Mouse (Mus musculus): ENCODE data around the gene Olfr1286. TPM values are rescaled to one million over a fixed set of nuclear protein-coding genes. Genes with fewer than 3 reads are reported as not detected.

The Olfr1286 gene
- polyA plus RNA-seq (2014; fragmentation: Illumina TruSeq; extraction: RNeasy Lipid Tissue Mini Kit (QIAGEN cat#74804); ENCODE audit: low read depth, low replicate concordance), result not detected

GRCm38 (mm10) chr2:111422931-111423330, at the start of gene Olfr1286:
Gene Olfr1286 (minus strand): TSS chr2:111423115.

GRCm38 (mm10) chr2:111448842-111449241, 25.9 kb upstream of the Olfr1286 start, which contains the start of gene Olfr1287:
Gene Olfr1287 (plus strand): TSS chr2:111449142.

GRCm38 (mm10) chr2:111375222-111375621, 47.7 kb downstream of the Olfr1286 start, which contains the start of gene Olfr1284:
Gene Olfr1284 (plus strand): TSS chr2:111375522.

Other genes starting within 250 kb of the Olfr1286 start
- not detected for gene 4930430A15Rik, start 193.5 kb downstream of the Olfr1286 start, polyA plus RNA-seq (2014; fragmentation: Illumina TruSeq; extraction: RNeasy Lipid Tissue Mini Kit (QIAGEN cat#74804); ENCODE audit: low read depth, low replicate concordance)
- not detected for gene Olfr1275, start 187.8 kb downstream of the Olfr1286 start, polyA plus RNA-seq (2014; fragmentation: Illumina TruSeq; extraction: RNeasy Lipid Tissue Mini Kit (QIAGEN cat#74804); ENCODE audit: low read depth, low replicate concordance)
- not detected for gene Olfr1276, start 168.6 kb downstream of the Olfr1286 start, polyA plus RNA-seq (2014; fragmentation: Illumina TruSeq; extraction: RNeasy Lipid Tissue Mini Kit (QIAGEN cat#74804); ENCODE audit: low read depth, low replicate concordance)
- gene Olfr1277, start 149.0 kb downstream of the Olfr1286 start, polyA plus RNA-seq (2014; fragmentation: Illumina TruSeq; extraction: RNeasy Lipid Tissue Mini Kit (QIAGEN cat#74804); ENCODE audit: low read depth, low replicate concordance), result not detected
- not detected for gene Olfr1278, start 133.0 kb downstream of the Olfr1286 start, polyA plus RNA-seq (2014; fragmentation: Illumina TruSeq; extraction: RNeasy Lipid Tissue Mini Kit (QIAGEN cat#74804); ENCODE audit: low read depth, low replicate concordance)
- gene Olfr1279, start 122.5 kb downstream of the Olfr1286 start, polyA plus RNA-seq (2014; fragmentation: Illumina TruSeq; extraction: RNeasy Lipid Tissue Mini Kit (QIAGEN cat#74804); ENCODE audit: low read depth, low replicate concordance), result not detected
- gene Olfr1280, start 109.1 kb downstream of the Olfr1286 start, polyA plus RNA-seq (2014; fragmentation: Illumina TruSeq; extraction: RNeasy Lipid Tissue Mini Kit (QIAGEN cat#74804); ENCODE audit: low read depth, low replicate concordance), result not detected
- gene Olfr1281, start 96.6 kb downstream of the Olfr1286 start, polyA plus RNA-seq (2014; fragmentation: Illumina TruSeq; extraction: RNeasy Lipid Tissue Mini Kit (QIAGEN cat#74804); ENCODE audit: low read depth, low replicate concordance), result not detected
- gene Olfr1282, start 87.0 kb downstream of the Olfr1286 start, polyA plus RNA-seq (2014; fragmentation: Illumina TruSeq; extraction: RNeasy Lipid Tissue Mini Kit (QIAGEN cat#74804); ENCODE audit: low read depth, low replicate concordance), result not detected
- gene Olfr1283, start 56.3 kb downstream of the Olfr1286 start, polyA plus RNA-seq (2014; fragmentation: Illumina TruSeq; extraction: RNeasy Lipid Tissue Mini Kit (QIAGEN cat#74804); ENCODE audit: low read depth, low replicate concordance), result not detected
- not detected for gene Olfr1284, start 47.6 kb downstream of the Olfr1286 start, polyA plus RNA-seq (2014; fragmentation: Illumina TruSeq; extraction: RNeasy Lipid Tissue Mini Kit (QIAGEN cat#74804); ENCODE audit: low read depth, low replicate concordance)
- not detected for gene Olfr1287, start 26.0 kb upstream of the Olfr1286 start, polyA plus RNA-seq (2014; fragmentation: Illumina TruSeq; extraction: RNeasy Lipid Tissue Mini Kit (QIAGEN cat#74804); ENCODE audit: low read depth, low replicate concordance)
- not detected for gene Olfr1288, start 51.0 kb upstream of the Olfr1286 start, polyA plus RNA-seq (2014; fragmentation: Illumina TruSeq; extraction: RNeasy Lipid Tissue Mini Kit (QIAGEN cat#74804); ENCODE audit: low read depth, low replicate concordance)
- not detected for gene Olfr1289, start 57.7 kb upstream of the Olfr1286 start, polyA plus RNA-seq (2014; fragmentation: Illumina TruSeq; extraction: RNeasy Lipid Tissue Mini Kit (QIAGEN cat#74804); ENCODE audit: low read depth, low replicate concordance)
- not detected for gene Olfr1290, start 70.7 kb upstream of the Olfr1286 start, polyA plus RNA-seq (2014; fragmentation: Illumina TruSeq; extraction: RNeasy Lipid Tissue Mini Kit (QIAGEN cat#74804); ENCODE audit: low read depth, low replicate concordance)
- gene Olfr1291-ps1, start 74.1 kb upstream of the Olfr1286 start, polyA plus RNA-seq (2014; fragmentation: Illumina TruSeq; extraction: RNeasy Lipid Tissue Mini Kit (QIAGEN cat#74804); ENCODE audit: low read depth, low replicate concordance), result not detected
- not detected for gene Olfr1293-ps, start 102.1 kb upstream of the Olfr1286 start, polyA plus RNA-seq (2014; fragmentation: Illumina TruSeq; extraction: RNeasy Lipid Tissue Mini Kit (QIAGEN cat#74804); ENCODE audit: low read depth, low replicate concordance)
- gene Olfr1294, start 117.2 kb upstream of the Olfr1286 start, polyA plus RNA-seq (2014; fragmentation: Illumina TruSeq; extraction: RNeasy Lipid Tissue Mini Kit (QIAGEN cat#74804); ENCODE audit: low read depth, low replicate concordance), result not detected
- not detected for gene Olfr1295, start 146.6 kb upstream of the Olfr1286 start, polyA plus RNA-seq (2014; fragmentation: Illumina TruSeq; extraction: RNeasy Lipid Tissue Mini Kit (QIAGEN cat#74804); ENCODE audit: low read depth, low replicate concordance)
- gene Olfr1297, start 203.4 kb upstream of the Olfr1286 start, polyA plus RNA-seq (2014; fragmentation: Illumina TruSeq; extraction: RNeasy Lipid Tissue Mini Kit (QIAGEN cat#74804); ENCODE audit: low read depth, low replicate concordance), result not detected
- gene Olfr1298, start 226.1 kb upstream of the Olfr1286 start, polyA plus RNA-seq (2014; fragmentation: Illumina TruSeq; extraction: RNeasy Lipid Tissue Mini Kit (QIAGEN cat#74804); ENCODE audit: low read depth, low replicate concordance), result not detected
- not detected for gene Olfr1299, start 238.3 kb upstream of the Olfr1286 start, polyA plus RNA-seq (2014; fragmentation: Illumina TruSeq; extraction: RNeasy Lipid Tissue Mini Kit (QIAGEN cat#74804); ENCODE audit: low read depth, low replicate concordance)